Mouse (Mus musculus) small intestine, adult 2 months (tissue): ENCODE measurements around the gene Gpr153. TPM values are rescaled to one million over a fixed set of nuclear protein-coding genes. Genes with fewer than 3 reads are reported as not detected.
A peak's percentile ranks its signal among the peaks of the same experiment; 100 is the strongest.

Experiments used
- H3K27ac ChIP-seq: fragments of 200-500 bp; 2 replicates; pipeline ENCODE4 v1.5.1; 2012; ENCODE audit warnings: low read depth, low read length, control low read depth, inconsistent platforms; ENCODE audit not compliant: insufficient read depth
- H3K27me3 ChIP-seq: fragments of 200-500 bp; 2 replicates; pipeline ENCODE4 v1.6.1; 2012; ENCODE audit warnings: mild to moderate bottlenecking, moderate library complexity, low read length, inconsistent platforms; ENCODE audit not compliant: control insufficient read depth, insufficient read depth
- H3K36me3 ChIP-seq: fragments of 200-500 bp; 2 replicates; pipeline ENCODE4 v1.6.1; 2012; ENCODE audit warnings: mild to moderate bottlenecking, low read length, control low read depth, inconsistent platforms; ENCODE audit not compliant: control insufficient read depth, insufficient read depth
- H3K4me1 ChIP-seq: fragments of 200-500 bp; 2 replicates; pipeline ENCODE4 v1.6.1; 2012; ENCODE audit warnings: low read length, inconsistent platforms, mixed read lengths; ENCODE audit not compliant: control insufficient read depth, insufficient read depth, insufficient read length
- H3K4me3 ChIP-seq: fragments of 200-500 bp; 2 replicates; pipeline ENCODE4 v1.5.1; 2012; ENCODE audit warnings: low read depth, mild to moderate bottlenecking, control low read depth, inconsistent platforms, low read length, moderate library complexity
- CTCF ChIP-seq: fragments of 200-500 bp; IDR thresholded peaks from 2 replicates; pipeline ENCODE4 v1.5.1; 2012; ENCODE audit warnings: low read depth, mild to moderate bottlenecking, control low read depth, inconsistent platforms, low read length, moderate library complexity, mixed read lengths; ENCODE audit not compliant: insufficient replicate concordance, insufficient read length; ENCODE audit errors: extremely low read depth
- POLR2A ChIP-seq: fragments of 200-500 bp; IDR thresholded peaks from 2 replicates; pipeline ENCODE4 v1.6.1; 2012; ENCODE audit warnings: low read depth, mild to moderate bottlenecking, control low read depth, inconsistent platforms, low read length, moderate library complexity
- WGBS: fragments of 180-500 bp; shearing (Covaris S2); methylation state at CpG from one replicate; pipeline ENCODE4 v1.1.7; 2018; 5-methylcytosine and 5-hydroxymethylcytosine counted together
- polyA plus RNA-seq: library from polyadenylated mRNA; depleted of rRNA; stranded (reverse); fragments of >200 nt; gene quantifications from 2 replicates; pipeline ENCODE4 v1.2.3, GENCODE M21; 2012

Gene Gpr153
- polyA plus RNA-seq, 1 experiment = 9.4 TPM

DNA sequence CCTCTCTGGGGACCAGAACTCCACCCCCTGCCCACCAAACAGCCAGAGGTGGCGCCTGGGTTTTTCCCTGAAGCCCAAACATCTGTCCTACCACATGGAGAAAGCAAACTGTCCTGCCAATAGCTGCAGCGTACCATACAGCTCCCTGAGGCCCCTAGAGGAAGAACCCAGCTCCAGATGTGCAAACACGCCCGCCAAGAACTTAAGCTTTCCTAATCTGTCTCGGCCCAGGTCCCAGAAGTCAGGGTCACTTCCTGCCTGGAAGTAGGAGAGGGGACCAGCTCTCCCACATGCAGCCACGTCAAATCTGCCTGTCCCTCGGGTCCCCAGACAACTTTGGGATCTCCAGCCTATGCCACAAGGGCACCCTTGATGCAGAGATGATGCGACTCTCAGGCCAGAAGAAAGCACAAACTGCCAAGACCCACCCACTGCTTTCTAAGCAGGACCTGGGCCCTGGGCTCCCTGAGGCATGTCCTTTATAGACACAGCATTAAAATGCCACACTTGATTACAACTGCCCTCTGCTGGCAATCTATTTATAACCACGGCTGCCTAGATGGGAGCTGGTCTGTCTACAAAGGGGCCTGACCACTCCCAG, 1.5 kb upstream of the Gpr153 start:
- peaks cover 19% of the 10 kb centered on the region for H3K27me3 ChIP-seq
- TF ChIP-seq CTCF = no peak
- TF ChIP-seq POLR2A = no peak
- no peak overlapping the region for H3K27ac ChIP-seq
- 48% methylated on average over 9 of the region's 9 CpGs for WGBS
- no peaks in the 10 kb centered on the region; the same call in 1 of the 2 replicates for H3K36me3 ChIP-seq
- peaks cover 10% of the 10 kb centered on the region; the same call in 1 of the 2 replicates for H3K4me1 ChIP-seq
- no peak overlapping the region for H3K4me3 ChIP-seq

DNA sequence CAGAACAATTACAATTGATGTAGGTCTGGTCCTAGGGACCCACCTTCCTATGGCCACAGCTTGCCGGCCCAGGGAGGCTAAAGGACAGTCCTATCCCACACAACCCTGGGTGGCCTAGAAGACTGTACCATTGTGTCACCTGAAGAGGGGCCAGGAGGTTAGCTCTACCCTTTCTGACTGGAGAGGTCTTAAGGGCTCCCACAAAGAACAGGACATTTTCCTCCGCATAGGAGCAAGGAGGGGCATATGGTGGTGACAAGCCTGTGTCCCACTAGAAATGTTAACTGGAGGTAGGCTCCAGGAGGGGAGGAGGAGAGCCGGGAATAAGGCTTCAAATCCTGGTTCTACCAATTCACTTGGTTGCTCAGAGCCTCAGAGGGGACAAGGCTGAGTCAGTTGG, 841 bp upstream of the Gpr153 start:
- WGBS = 52% methylated on average over 3 of the region's 3 CpGs
- Histone ChIP-seq H3K27me3 (peaks cover 19% of the 10 kb centered on the region), H3K4me3 (no peak overlapping the region), H3K4me1 (peaks cover 10% of the 10 kb centered on the region; the same call in 1 of the 2 replicates), H3K36me3 (no peaks in the 10 kb centered on the region; the same call in 1 of the 2 replicates), H3K27ac (no peak overlapping the region)
- no peak; the same call in 1 of the 2 replicates for TF ChIP-seq CTCF
- TF ChIP-seq POLR2A = no peak

DNA sequence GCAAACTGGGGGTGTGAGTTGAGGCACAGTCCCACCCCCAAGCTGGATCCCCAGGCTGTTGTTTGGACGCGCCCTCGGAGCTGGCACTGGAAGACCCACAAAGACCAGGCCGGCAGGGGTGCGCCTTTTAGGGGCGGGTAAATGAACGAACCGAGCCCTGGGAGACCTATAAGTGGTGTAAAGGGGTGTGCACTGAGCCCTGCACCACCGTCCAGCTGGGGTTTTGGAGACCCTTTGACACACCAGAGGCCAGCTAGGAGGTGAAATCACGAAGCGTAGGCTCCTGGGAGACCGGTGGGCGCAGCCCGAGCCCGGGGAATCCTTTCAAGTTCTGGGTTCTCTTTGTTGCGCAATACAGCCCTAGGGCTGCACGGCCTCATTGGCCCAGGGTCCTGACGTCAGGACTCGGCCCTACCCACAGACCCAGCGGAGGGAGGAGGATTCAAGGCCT, 674 bp downstream of the Gpr153 start:
- H3K36me3 ChIP-seq = no peaks in the 10 kb centered on the region
- peaks cover 10% of the 10 kb centered on the region; the same call in 1 of the 2 replicates for H3K4me1 ChIP-seq
- no peak for TF ChIP-seq POLR2A
- TF ChIP-seq CTCF = no peak
- peaks cover 19% of the 10 kb centered on the region for H3K27me3 ChIP-seq
- no peak overlapping the region for H3K27ac ChIP-seq
- peak overlapping the region; percentile 58 for H3K4me3 ChIP-seq
- WGBS = 4% methylated on average over 20 of the region's 20 CpGs

DNA sequence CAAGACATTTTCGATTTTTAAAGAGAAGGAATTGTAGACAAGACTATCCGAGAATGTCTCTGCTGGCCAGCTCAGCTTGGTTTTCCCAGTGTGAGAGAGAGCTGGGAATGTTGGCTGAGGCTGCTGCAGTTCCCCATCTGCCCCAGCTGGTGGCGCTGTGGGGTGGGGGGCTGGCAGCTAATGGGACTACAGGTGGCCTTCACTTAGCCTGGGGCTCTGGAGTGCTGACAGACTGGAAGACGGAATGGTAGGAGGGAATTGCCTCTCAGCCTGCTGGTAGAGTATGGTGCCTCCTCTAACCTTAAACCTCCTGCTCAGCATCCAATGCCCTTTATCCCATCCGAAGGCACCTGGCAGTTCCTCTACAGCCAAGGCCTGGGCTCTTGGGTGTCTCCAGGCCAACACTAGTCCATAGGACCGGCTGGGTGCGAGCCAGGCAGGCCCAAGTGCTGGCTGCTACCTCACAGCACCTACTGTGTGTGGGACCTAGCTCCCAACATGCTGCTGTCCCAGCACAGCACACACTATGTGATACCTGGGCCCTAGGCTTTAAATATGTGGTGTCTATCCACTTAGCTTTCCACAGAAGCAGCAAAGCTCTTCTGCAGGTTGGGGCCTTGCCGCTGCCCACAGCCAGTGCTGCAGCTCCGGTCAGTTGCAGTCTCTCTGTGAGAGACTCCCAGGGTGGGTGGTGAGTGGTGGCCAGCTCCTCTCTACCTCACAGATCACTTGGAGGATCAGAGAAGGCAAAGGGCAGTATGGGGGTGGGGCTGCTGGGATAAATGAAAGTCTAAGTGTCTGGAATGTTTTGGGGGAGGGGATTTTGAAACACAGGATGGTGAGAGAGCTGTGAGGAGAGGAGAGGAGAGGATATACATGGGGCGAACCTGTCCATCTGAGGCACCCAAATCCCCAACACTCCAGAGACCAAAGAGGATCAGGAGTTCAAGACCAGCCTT, 2.6 kb downstream of the Gpr153 start:
- peaks cover 19% of the 10 kb centered on the region for H3K27me3 ChIP-seq
- TF ChIP-seq POLR2A = no peak
- peak; percentile 51; the same call in 1 of the 2 replicates for TF ChIP-seq CTCF
- no peak overlapping the region for H3K4me3 ChIP-seq
- H3K4me1 ChIP-seq = peaks cover 10% of the 10 kb centered on the region; the same call in 1 of the 2 replicates
- 60% methylated on average over 10 of the region's 10 CpGs for WGBS
- no peak overlapping the region for H3K27ac ChIP-seq
- H3K36me3 ChIP-seq = no peaks in the 10 kb centered on the region

DNA sequence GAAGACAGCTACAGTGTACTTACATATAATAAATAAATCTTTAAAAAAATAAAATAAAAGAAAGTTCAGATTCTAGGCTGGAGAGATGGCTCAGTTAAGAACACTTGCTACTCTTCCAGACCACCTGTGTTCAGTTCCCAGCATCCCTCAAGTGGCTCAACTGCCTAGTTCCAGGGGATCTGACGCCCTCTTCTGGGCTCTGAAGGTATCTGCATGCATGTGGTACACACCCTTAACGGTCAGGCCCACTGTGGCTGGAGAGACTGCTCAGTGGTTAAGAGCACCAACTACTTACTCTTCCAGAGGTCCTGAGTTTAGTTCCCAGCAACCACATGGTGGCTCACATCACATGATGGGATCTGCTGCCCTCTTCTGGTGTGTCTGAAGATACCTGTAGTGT, 3.9 kb downstream of the Gpr153 start:
- 61% methylated on average over 2 of the region's 2 CpGs for WGBS
- no peaks in the 10 kb centered on the region for H3K36me3 ChIP-seq
- H3K27me3 ChIP-seq = peaks cover 30% of the 10 kb centered on the region
- H3K4me1 ChIP-seq = peaks cover 10% of the 10 kb centered on the region
- H3K4me3 ChIP-seq = no peak overlapping the region
- no peak for TF ChIP-seq POLR2A
- H3K27ac ChIP-seq = no peak overlapping the region

DNA sequence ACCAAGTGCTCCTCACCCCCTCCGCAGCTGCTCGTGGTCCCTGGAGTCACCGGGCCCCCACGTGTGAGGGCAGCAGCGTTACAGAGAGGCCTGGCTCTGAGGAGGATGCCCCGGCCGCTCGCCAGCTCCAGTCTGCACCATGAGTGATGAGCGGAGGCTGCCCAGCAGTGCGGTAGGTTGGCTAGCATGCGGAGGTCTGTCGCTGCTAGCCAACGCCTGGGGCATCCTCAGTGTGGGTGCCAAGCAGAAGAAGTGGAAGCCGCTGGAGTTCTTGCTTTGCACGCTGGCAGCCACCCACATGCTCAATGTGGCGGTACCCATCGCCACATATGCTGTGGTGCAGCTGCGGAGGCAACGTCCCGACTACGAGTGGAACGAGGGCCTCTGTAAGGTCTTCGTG, 5.0 kb downstream of the Gpr153 start:
- H3K27me3 ChIP-seq = peaks cover 27% of the 10 kb centered on the region
- no peak overlapping the region for H3K27ac ChIP-seq
- H3K4me1 ChIP-seq = peaks cover 14% of the 10 kb centered on the region
- 86% methylated on average over 23 of the region's 23 CpGs for WGBS
- H3K4me3 ChIP-seq = no peak overlapping the region
- TF ChIP-seq POLR2A (no peak), CTCF (no peak)
- no peaks in the 10 kb centered on the region for H3K36me3 ChIP-seq

DNA sequence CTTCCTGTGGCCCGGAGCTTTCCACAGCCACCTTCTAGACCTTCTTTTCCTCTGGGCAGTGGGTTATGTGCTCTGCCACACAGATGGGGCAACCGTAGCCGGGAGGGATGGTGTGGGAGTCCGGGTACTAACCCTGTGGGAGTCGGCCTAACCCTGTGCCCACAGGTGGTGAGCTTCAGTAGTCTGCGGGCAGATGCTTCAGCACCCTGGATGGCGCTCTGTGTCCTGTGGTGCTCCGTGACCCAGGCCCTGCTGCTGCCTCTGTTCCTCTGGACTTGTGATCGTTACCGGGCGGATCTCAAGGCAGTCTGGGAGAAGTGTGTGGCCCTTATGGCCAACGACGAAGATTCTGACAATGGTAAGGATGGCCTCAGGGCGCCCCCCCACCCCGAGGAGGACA, 7.6 kb downstream of the Gpr153 start:
- Histone ChIP-seq H3K27ac (no peak overlapping the region), H3K36me3 (no peaks in the 10 kb centered on the region), H3K4me3 (no peak overlapping the region), H3K4me1 (peaks cover 11% of the 10 kb centered on the region), H3K27me3 (peaks cover 18% of the 10 kb centered on the region)
- WGBS = 50% methylated on average over 15 of the region's 15 CpGs
- TF ChIP-seq CTCF = no peak
- no peak for TF ChIP-seq POLR2A
